Mouse (Mus musculus) ES-Bruce4 (cell line): ENCODE measurements at regions not wholly inside any gene's neighbourhood (a gene's known extent, or its start where the extent isn't known, plus 50 kb on each side); places are given as distances from the start of the nearest gene placed in this dataset.

Experiments used
- H3K27ac ChIP-seq: 2 replicates; pipeline ENCODE4 v1.5.1; 2012; ENCODE audit warnings: low read length, inconsistent platforms; ENCODE audit not compliant: insufficient read depth
- H3K27me3 ChIP-seq: 2 replicates; pipeline ENCODE4 v1.6.1; 2012; ENCODE audit warnings: mild to moderate bottlenecking, low read length, inconsistent platforms; ENCODE audit not compliant: control insufficient read depth, poor library complexity, insufficient read depth, severe bottlenecking
- H3K36me3 ChIP-seq: 2 replicates; pipeline ENCODE4 v1.6.1; 2012; ENCODE audit warnings: inconsistent platforms, mild to moderate bottlenecking, low read length, moderate library complexity; ENCODE audit not compliant: control insufficient read depth, poor library complexity, insufficient read depth, severe bottlenecking
- H3K4me1 ChIP-seq: one replicate; pipeline ENCODE4 v1.8.1; 2011; ENCODE audit warnings: low read length; ENCODE audit not compliant: control insufficient read depth, insufficient read depth
- H3K4me3 ChIP-seq: 2 replicates; pipeline ENCODE4 v1.5.1; 2011; ENCODE audit warnings: low read depth, mild to moderate bottlenecking, low read length
- H3K9ac ChIP-seq: 2 replicates; pipeline ENCODE4 v1.6.1; 2012; ENCODE audit warnings: low read depth, mild to moderate bottlenecking, inconsistent platforms; ENCODE audit not compliant: poor library complexity, severe bottlenecking
- H3K9me3 ChIP-seq: replicated peaks from 2 replicates; pipeline ENCODE4 v1.6.1; 2012; ENCODE audit warnings: mild to moderate bottlenecking, low read length, inconsistent platforms; ENCODE audit not compliant: control insufficient read depth, poor library complexity, insufficient read depth, severe bottlenecking
- CTCF ChIP-seq: IDR thresholded peaks from one replicate; pipeline ENCODE4 v1.8.1; 2011; ENCODE audit warnings: low read depth, low read length
- EP300 ChIP-seq: IDR thresholded peaks from 2 replicates; pipeline ENCODE4 v1.6.1; 2011; ENCODE audit warnings: low read depth, low read length; ENCODE audit not compliant: insufficient read depth
- POLR2A ChIP-seq: IDR thresholded peaks from one replicate; pipeline ENCODE4 v1.8.1; 2011; ENCODE audit warnings: low read length; ENCODE audit not compliant: insufficient read depth

GRCm38 (mm10) chr13:53996867-53997266 lies 58.6 kb downstream of the Drd1 start:
- Histone ChIP-seq H3K9ac (no peak overlapping the region), H3K27ac (no peak overlapping the region), H3K4me1 (no peaks in the 10 kb centered on the region), H3K27me3 (no peaks in the 10 kb centered on the region), H3K36me3 (no peaks in the 10 kb centered on the region), H3K9me3 (no peaks in the 10 kb centered on the region), H3K4me3 (no peak overlapping the region)
- TF ChIP-seq CTCF: no peak
- no peak for TF ChIP-seq POLR2A
- no peak for TF ChIP-seq EP300

DNA sequence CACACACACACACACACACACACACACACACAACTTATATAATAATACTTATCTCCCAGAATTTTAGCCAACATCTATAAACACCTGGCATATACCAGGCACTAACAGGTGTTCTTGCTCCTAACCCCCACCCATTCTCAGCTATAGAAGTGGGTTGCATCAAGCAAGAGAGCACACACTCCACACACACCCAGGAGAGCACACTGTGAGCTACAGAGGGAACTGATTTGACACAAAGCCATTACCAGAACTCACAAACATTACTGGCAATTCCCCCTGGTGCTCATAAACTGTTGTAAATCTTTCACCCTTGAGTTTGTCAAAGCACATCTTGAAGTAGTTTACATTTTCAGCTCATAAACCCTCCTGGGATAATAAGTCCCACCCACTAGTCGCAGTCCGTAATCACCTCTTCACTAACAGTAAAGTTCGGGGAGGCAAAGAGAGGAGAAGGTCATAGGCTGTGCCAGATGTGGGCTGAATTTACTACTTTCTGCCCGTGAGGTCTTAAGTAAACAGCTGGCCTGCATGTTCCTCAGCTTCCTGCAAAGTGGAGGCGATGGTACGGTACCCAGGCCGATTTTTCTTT lies 62.5 kb downstream of the Drd1 start:
- no peaks in the 10 kb centered on the region for H3K9me3 ChIP-seq
- no peaks in the 10 kb centered on the region for H3K4me1 ChIP-seq
- H3K27me3 ChIP-seq: no peaks in the 10 kb centered on the region
- H3K4me3 ChIP-seq: no peak overlapping the region
- no peak for TF ChIP-seq CTCF
- no peak for TF ChIP-seq POLR2A
- no peak for TF ChIP-seq EP300
- H3K36me3 ChIP-seq: no peaks in the 10 kb centered on the region
- H3K27ac ChIP-seq: no peak overlapping the region
- H3K9ac ChIP-seq: no peak overlapping the region

- H3K4me3 ChIP-seq: no peak overlapping the region
- H3K9me3 ChIP-seq: peaks cover 2% of the 10 kb centered on the region; the same call in 1 of the 2 replicates
- H3K27ac ChIP-seq: no peak overlapping the region
- H3K36me3 ChIP-seq: no peaks in the 10 kb centered on the region
- TF ChIP-seq POLR2A: no peak
- no peak for TF ChIP-seq CTCF
- TF ChIP-seq EP300: no peak
- no peak overlapping the region for H3K9ac ChIP-seq
- no peaks in the 10 kb centered on the region for H3K27me3 ChIP-seq
- no peaks in the 10 kb centered on the region for H3K4me1 ChIP-seq
Observed at GRCm38 (mm10) chr13:53979226-53979625, 76.3 kb downstream of the Drd1 start.

DNA sequence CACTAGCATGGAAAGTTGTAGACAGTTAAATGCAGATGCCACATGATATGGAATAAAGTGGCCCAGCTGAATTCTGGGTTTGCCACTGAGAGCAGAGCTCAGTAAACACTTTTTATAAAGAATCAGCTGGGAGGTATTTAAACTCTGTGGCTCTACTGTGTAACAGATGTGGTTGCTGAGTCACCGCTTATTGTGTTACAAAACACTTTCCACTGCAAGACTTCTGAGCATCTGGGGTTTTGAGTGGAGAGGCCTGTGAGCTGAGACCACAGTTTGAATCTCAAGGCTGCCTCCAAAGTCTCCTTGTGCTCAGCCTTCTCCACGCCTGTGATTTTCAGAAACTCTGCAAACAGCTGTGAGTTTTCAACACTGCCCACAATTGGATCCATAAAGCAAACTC lies 86.1 kb downstream of the Drd1 start:
- Histone ChIP-seq H3K36me3 (no peaks in the 10 kb centered on the region), H3K9me3 (peaks cover 10% of the 10 kb centered on the region), H3K27ac (no peak overlapping the region), H3K4me3 (no peak overlapping the region), H3K27me3 (no peaks in the 10 kb centered on the region), H3K4me1 (no peaks in the 10 kb centered on the region), H3K9ac (no peak overlapping the region)
- TF ChIP-seq POLR2A (no peak), EP300 (no peak), CTCF (no peak)

DNA sequence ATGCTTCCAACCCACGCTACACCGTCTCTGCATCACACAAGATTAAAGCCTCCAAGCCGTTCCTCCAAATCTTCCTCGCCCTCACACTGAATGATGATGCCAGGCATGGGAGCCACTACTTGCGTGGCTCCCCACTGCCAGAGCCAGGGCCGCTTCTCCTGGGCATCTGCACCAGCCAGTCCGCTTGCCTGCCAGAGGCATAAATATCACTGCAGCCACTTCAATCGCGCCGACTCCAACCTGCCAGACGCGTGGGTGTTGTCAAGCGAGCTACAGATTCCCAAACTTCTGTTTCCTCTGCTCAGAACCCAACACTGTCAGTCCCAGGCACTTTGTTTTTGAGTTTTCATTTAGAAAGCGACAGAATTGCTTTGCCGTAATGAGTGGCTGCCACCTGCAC lies 99.3 kb downstream of the Drd1 start:
- TF ChIP-seq EP300: no peak
- no peak for TF ChIP-seq POLR2A
- no peak for TF ChIP-seq CTCF
- no peak overlapping the region for H3K9ac ChIP-seq
- H3K36me3 ChIP-seq: no peaks in the 10 kb centered on the region
- H3K4me1 ChIP-seq: no peaks in the 10 kb centered on the region
- no peaks in the 10 kb centered on the region for H3K9me3 ChIP-seq
- H3K4me3 ChIP-seq: no peak overlapping the region
- H3K27ac ChIP-seq: no peak overlapping the region
- no peaks in the 10 kb centered on the region for H3K27me3 ChIP-seq

GRCm38 (mm10) chr13:53948056-53948455 lies 107.4 kb downstream of the Drd1 start:
- Histone ChIP-seq H3K27ac (no peak overlapping the region), H3K36me3 (no peaks in the 10 kb centered on the region), H3K27me3 (no peaks in the 10 kb centered on the region), H3K9me3 (no peaks in the 10 kb centered on the region), H3K4me3 (no peak overlapping the region), H3K4me1 (no peaks in the 10 kb centered on the region), H3K9ac (no peak overlapping the region)
- TF ChIP-seq POLR2A (no peak), CTCF (no peak), EP300 (no peak)
